Mouse (Mus musculus) kidney, embryonic 16.5 days (tissue): ENCODE measurements around the gene Tex13c2. TPM values are rescaled to one million over a fixed set of nuclear protein-coding genes. Genes with fewer than 3 reads are reported as not detected.

Experiments used
- ATAC-seq: fragments of 200-750 bp; cut with Nextera tagmentation; 2 replicates; pipeline ENCODE4 v1.8.0; 2017; ENCODE audit warnings: moderate TSS enrichment; ENCODE audit not compliant: low FRiP score, low TSS enrichment
- H3K27ac ChIP-seq: fragments of 300-500 bp; sonication (generic); 2 replicates; pipeline ENCODE4 v1.5.1; 2014; ENCODE audit warnings: low read length
- H3K27me3 ChIP-seq: fragments of 300-500 bp; sonication (generic); 2 replicates; pipeline ENCODE4 v1.6.1; 2014; ENCODE audit warnings: low read length, control low read depth, mixed read lengths; ENCODE audit not compliant: insufficient read depth
- H3K36me3 ChIP-seq: fragments of 300-500 bp; sonication (generic); 2 replicates; pipeline ENCODE4 v1.6.1; 2014; ENCODE audit warnings: low read length, control low read depth, mixed read lengths; ENCODE audit not compliant: insufficient read depth
- H3K4me1 ChIP-seq: fragments of 300-500 bp; sonication (generic); 2 replicates; pipeline ENCODE4 v1.6.1; 2014; ENCODE audit warnings: low read length, control low read depth, mixed read lengths; ENCODE audit not compliant: insufficient read depth
- H3K4me2 ChIP-seq: fragments of 300-500 bp; sonication (generic); replicated peaks from 2 replicates; pipeline ENCODE4 v1.6.1; 2014; ENCODE audit warnings: low read depth, low read length
- H3K4me3 ChIP-seq: fragments of 300-500 bp; sonication (generic); 2 replicates; pipeline ENCODE4 v1.5.1; 2014; ENCODE audit warnings: mild to moderate bottlenecking, low read length
- H3K9ac ChIP-seq: fragments of 300-500 bp; sonication (generic); replicated peaks from 2 replicates; pipeline ENCODE4 v1.6.1; 2014; ENCODE audit warnings: low read length
- H3K9me3 ChIP-seq: fragments of 300-500 bp; sonication (generic); 2 replicates; pipeline ENCODE4 v1.6.1; 2016; ENCODE audit warnings: low read length, control low read depth
- WGBS: fragments of 180-500 bp; shearing (Covaris S2); extraction: QIAGEN DNeasy Blood & Tissue Kit; methylation state at CpG from one replicate; pipeline ENCODE4 v1.1.7; 2014; 5-methylcytosine and 5-hydroxymethylcytosine counted together
- polyA plus RNA-seq: library from polyadenylated mRNA; unstranded; fragments of >200 nt; fragmentation: Nextera tagmentation; extraction: Ambion mirVana; gene quantifications from 2 replicates; pipeline ENCODE4 v1.2.1, GENCODE M21; 2015

The Tex13c2 gene
- not detected in 2 replicates for polyA plus RNA-seq

GRCm38 (mm10) chrX:42489446-42489845 lies at the start of gene Tex13c2:
Tex13c2 (plus strand) TSS chrX:42489691.
- H3K27ac ChIP-seq, result no peak within 1 kb of the TSS
- no peaks in the 10 kb centered on the region for H3K9me3 ChIP-seq
- ATAC-seq, result no peak
- no peak within 1 kb of the TSS for H3K9ac ChIP-seq
- no peak within 1 kb of the TSS for H3K4me2 ChIP-seq
- no peaks in the 10 kb centered on the region; the same call in 1 of the 2 replicates for H3K27me3 ChIP-seq
- H3K4me1 ChIP-seq, result no peaks in the 10 kb centered on the region
- no peaks in the 10 kb centered on the region for H3K36me3 ChIP-seq
- H3K4me3 ChIP-seq, result no peak within 1 kb of the TSS
- WGBS, result 89% methylated on average over 16 of the region's 16 CpGs

GRCm38 (mm10) chrX:42450305-42450704 lies 39.2 kb upstream of the Tex13c2 start:
- H3K9me3 ChIP-seq, result no peaks in the 10 kb centered on the region
- no peak overlapping the region for H3K4me2 ChIP-seq
- 78% methylated on average over 1 of the region's 1 CpGs for WGBS

GRCm38 (mm10) chrX:42453001-42453400 lies 36.5 kb upstream of the Tex13c2 start:
- no peaks in the 10 kb centered on the region for H3K4me1 ChIP-seq
- H3K27me3 ChIP-seq, result no peaks in the 10 kb centered on the region
- no peak overlapping the region for H3K27ac ChIP-seq
- H3K4me3 ChIP-seq, result no peak overlapping the region
- no peaks in the 10 kb centered on the region for H3K36me3 ChIP-seq
- H3K9me3 ChIP-seq, result no peaks in the 10 kb centered on the region
- WGBS, result 81% methylated on average over 1 of the region's 1 CpGs
- ATAC-seq, result no peak
- no peak overlapping the region for H3K4me2 ChIP-seq
- no peak overlapping the region for H3K9ac ChIP-seq

More at GRCm38 (mm10) chrX:42450305-42450704, 39.2 kb upstream of the Tex13c2 start:
- Histone ChIP-seq H3K4me3 (no peak overlapping the region), H3K9ac (no peak overlapping the region), H3K27ac (no peak overlapping the region), H3K4me1 (no peaks in the 10 kb centered on the region), H3K27me3 (no peaks in the 10 kb centered on the region), H3K36me3 (no peaks in the 10 kb centered on the region)
- no peak for ATAC-seq

GRCm38 (mm10) chrX:42454533-42454932 lies 35.0 kb upstream of the Tex13c2 start:
- H3K9me3 ChIP-seq, result no peaks in the 10 kb centered on the region
- H3K9ac ChIP-seq, result no peak overlapping the region
- no peak overlapping the region for H3K27ac ChIP-seq
- 74% methylated on average over 7 of the region's 7 CpGs for WGBS
- no peak for ATAC-seq
- H3K4me1 ChIP-seq, result no peaks in the 10 kb centered on the region
- H3K36me3 ChIP-seq, result no peaks in the 10 kb centered on the region
- H3K4me2 ChIP-seq, result no peak overlapping the region
- H3K4me3 ChIP-seq, result no peak overlapping the region
- H3K27me3 ChIP-seq, result no peaks in the 10 kb centered on the region

GRCm38 (mm10) chrX:42490336-42490735 lies 845 bp downstream of the Tex13c2 start:
- WGBS, result 93% methylated on average over 8 of the region's 8 CpGs
- Histone ChIP-seq H3K9ac (no peak overlapping the region), H3K9me3 (no peaks in the 10 kb centered on the region), H3K4me2 (no peak overlapping the region), H3K27me3 (no peaks in the 10 kb centered on the region; the same call in 1 of the 2 replicates), H3K4me1 (no peaks in the 10 kb centered on the region), H3K36me3 (no peaks in the 10 kb centered on the region), H3K27ac (no peak overlapping the region), H3K4me3 (no peak overlapping the region)
- ATAC-seq, result no peak

- H3K4me1 ChIP-seq, result no peaks in the 10 kb centered on the region
- no peaks in the 10 kb centered on the region for H3K36me3 ChIP-seq
- H3K4me3 ChIP-seq, result no peak overlapping the region
- H3K4me2 ChIP-seq, result no peak overlapping the region
- ATAC-seq, result no peak
- H3K27me3 ChIP-seq, result no peaks in the 10 kb centered on the region
- no peaks in the 10 kb centered on the region for H3K9me3 ChIP-seq
- no peak overlapping the region for H3K27ac ChIP-seq
- H3K9ac ChIP-seq, result no peak overlapping the region
Measured at GRCm38 (mm10) chrX:42500538-42500937, 11.0 kb downstream of the Tex13c2 start.

GRCm38 (mm10) chrX:42502291-42503043 lies 13.0 kb downstream of the Tex13c2 start, which contains the start of gene Sh2d1a:
Sh2d1a (plus strand) TSS chrX:42502453.
- Histone ChIP-seq H3K4me2 (no peak within 1 kb of the TSS), H3K9ac (no peak within 1 kb of the TSS), H3K4me3 (no peak within 1 kb of the TSS), H3K27ac (no peak within 1 kb of the TSS), H3K36me3 (no peaks in the 10 kb centered on the region), H3K27me3 (no peaks in the 10 kb centered on the region), H3K4me1 (no peaks in the 10 kb centered on the region), H3K9me3 (no peaks in the 10 kb centered on the region)
- WGBS, result 85% methylated on average over 13 of the region's 13 CpGs
- ATAC-seq, result no peak

- Histone ChIP-seq H3K27me3 (no peaks in the 10 kb centered on the region), H3K4me1 (no peaks in the 10 kb centered on the region), H3K4me3 (no peak overlapping the region), H3K9me3 (no peaks in the 10 kb centered on the region), H3K9ac (no peak overlapping the region), H3K27ac (no peak overlapping the region), H3K36me3 (no peaks in the 10 kb centered on the region), H3K4me2 (no peak overlapping the region)
- ATAC-seq, result no peak
- 86% methylated on average over 2 of the region's 2 CpGs for WGBS
Measured at GRCm38 (mm10) chrX:42511105-42511504, 21.6 kb downstream of the Tex13c2 start.

GRCm38 (mm10) chrX:42512567-42512966 lies 23.1 kb downstream of the Tex13c2 start:
- H3K9ac ChIP-seq, result no peak overlapping the region
- H3K4me1 ChIP-seq, result no peaks in the 10 kb centered on the region
- H3K9me3 ChIP-seq, result no peaks in the 10 kb centered on the region
- ATAC-seq, result no peak
- H3K36me3 ChIP-seq, result no peaks in the 10 kb centered on the region
- no peak overlapping the region for H3K27ac ChIP-seq
- no peak overlapping the region for H3K4me2 ChIP-seq
- no peak overlapping the region for H3K4me3 ChIP-seq
- no peaks in the 10 kb centered on the region for H3K27me3 ChIP-seq

GRCm38 (mm10) chrX:42522868-42523267 lies 33.4 kb downstream of the Tex13c2 start:
- Histone ChIP-seq H3K4me2 (no peak overlapping the region), H3K27me3 (no peaks in the 10 kb centered on the region), H3K9me3 (no peaks in the 10 kb centered on the region), H3K36me3 (no peaks in the 10 kb centered on the region), H3K4me1 (no peaks in the 10 kb centered on the region), H3K27ac (no peak overlapping the region), H3K9ac (no peak overlapping the region), H3K4me3 (no peak overlapping the region)
- WGBS, result 88% methylated on average over 2 of the region's 2 CpGs
- no peak for ATAC-seq
